Mouse (Mus musculus): ENCODE measurements at regions not wholly inside any gene's neighbourhood (a gene's known extent, or its start where the extent isn't known, plus 50 kb on each side); places are given as distances from the start of the nearest gene placed in this dataset.
"Not testable (repeated sequence)": the region's sequence is repeated elsewhere in the genome, so short reads cannot be mapped to it uniquely, and the experiment has no call there.

GRCm38 (mm10) chr9:104399927-104400326 lies 62.4 kb upstream of the Acpp start:
- no peak for DNase-seq
- intact Hi-C loops (cut with DNase I) = no loop called here

- intact Hi-C loops (cut with DNase I) = not testable (repeated sequence)
Measured at GRCm38 (mm10) chr9:104398484-104398883, 60.9 kb upstream of the Acpp start.

GRCm38 (mm10) chr9:104387805-104388204 lies 50.3 kb upstream of the Acpp start:
- intact Hi-C loops (cut with DNase I) = no loop called here

More at GRCm38 (mm10) chr9:104398484-104398883, 60.9 kb upstream of the Acpp start:
- not testable (repeated sequence) for DNase-seq

More at GRCm38 (mm10) chr9:104387805-104388204, 50.3 kb upstream of the Acpp start:
- no peak for DNase-seq

Small RNAs in the stretch of these regions (microRNA-seq; reads per million reads assigned to microRNA genes)
- gene Mir2136 = 0 reads per million in 2 experiments

Data from heart, postnatal 10 days (tissue).